Mouse (Mus musculus) layer of hippocampus, postnatal 25 days (tissue): Measurements from ENCODE around the gene 4930564D02Rik. TPM values are rescaled to one million over a fixed set of nuclear protein-coding genes. Genes with fewer than 3 reads are reported as not detected.

Experiments
- DNase-seq, 2 experiments: peaks; one replicate each; pipeline ENCODE4 v3.0.0; 2022; ENCODE audit warnings: mixed read lengths in 2 of 2, low spot score in 1 of 2; ENCODE audit errors: extremely low spot score in 1 of 2
- total RNA-seq, 2 experiments: library from RNA; stranded (reverse); gene quantifications; 2 replicates each; pipeline ENCODE4 v1.2.3; 2021

4930564D02Rik gene
- total RNA-seq, 2 experiments from 2014 or later = not detected

DNA sequence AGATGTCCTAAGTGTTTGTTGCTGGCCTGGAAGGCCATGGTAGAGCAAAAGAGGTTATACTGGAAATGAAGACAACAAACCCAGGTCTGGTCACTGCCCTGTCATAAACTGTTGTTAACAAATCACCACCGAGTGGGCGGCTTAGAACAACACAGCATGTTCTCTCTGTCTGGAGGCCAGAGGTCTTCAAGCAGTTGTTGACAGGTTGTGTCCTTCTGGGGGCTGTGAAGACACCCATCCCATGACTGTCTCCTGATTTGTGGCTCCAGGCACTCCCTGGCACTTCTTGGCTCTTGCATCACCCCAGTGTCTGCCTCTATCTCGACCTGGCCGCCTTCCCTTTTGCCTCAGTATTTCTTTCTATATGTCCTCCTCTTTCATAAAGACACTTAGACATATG, 11.0 kb upstream of the 4930564D02Rik start:
- no peak for DNase-seq

DNA sequence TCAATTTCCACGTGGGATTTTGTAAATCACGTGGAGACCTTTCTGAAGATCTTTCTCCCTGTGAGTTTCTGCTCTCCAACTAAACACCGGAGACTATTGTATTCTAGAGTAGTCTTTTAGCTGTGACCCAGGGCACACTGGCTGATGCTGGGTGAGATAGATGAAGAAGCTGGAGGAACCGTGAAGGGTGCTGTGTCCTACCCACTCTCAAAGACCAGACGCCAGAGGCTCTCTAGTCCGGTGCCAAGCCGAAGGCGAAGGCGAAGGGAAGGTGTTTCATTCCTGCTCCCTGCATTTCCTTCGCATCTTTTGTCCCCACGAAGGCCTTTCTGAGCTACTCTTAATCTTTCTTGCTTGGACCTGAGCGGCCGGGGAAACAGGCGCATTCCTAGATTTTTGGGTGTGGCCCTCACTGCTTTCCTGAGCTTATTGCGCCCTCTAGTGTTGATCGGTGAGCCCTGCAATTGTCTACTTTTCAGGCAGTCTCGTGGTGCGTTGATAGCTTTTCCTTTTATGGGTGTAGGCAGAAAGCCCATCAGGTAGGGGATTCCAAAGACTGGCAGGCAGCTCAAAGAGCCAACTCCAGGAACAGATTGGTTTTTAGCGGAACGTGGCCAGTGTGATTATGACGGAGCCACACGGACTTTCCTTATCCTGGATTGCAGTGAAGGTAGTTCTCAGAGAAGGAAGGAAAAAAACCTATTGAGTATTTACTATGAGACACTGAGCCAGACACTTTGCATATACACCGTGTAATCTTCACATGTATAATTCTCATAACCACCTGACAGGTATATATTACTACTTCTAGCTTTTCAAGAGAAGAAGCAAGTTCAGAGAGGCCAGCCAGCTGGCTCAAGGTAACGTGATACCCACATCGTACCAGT, 7.8 kb upstream of the 4930564D02Rik start:
- DNase-seq = peak; percentile 77 to 80

- DNase-seq = no peak
These were observed 6.7 kb upstream of the 4930564D02Rik start for GRCm38 (mm10) chr3:105059911-105060310.

DNA sequence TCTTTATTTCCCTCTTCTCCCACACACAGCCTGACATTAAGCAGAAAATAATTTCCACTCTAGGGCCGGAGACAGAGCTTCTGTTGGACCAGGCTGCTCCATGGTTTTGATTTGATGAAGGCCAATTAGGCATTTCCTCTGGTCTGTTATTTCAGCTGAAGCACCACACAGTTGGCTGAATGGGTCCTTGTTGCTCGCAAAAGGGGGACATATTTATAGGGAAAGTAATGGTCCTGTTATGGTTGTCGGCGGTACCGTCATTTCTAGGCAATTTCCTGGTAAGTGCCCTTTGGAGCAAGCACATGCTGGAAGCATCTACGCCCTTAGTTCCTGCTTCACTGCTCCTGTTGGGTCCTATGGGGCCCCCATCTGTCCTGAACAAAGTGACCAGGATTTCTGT, 5.7 kb upstream of the 4930564D02Rik start:
- no peak for DNase-seq

DNA sequence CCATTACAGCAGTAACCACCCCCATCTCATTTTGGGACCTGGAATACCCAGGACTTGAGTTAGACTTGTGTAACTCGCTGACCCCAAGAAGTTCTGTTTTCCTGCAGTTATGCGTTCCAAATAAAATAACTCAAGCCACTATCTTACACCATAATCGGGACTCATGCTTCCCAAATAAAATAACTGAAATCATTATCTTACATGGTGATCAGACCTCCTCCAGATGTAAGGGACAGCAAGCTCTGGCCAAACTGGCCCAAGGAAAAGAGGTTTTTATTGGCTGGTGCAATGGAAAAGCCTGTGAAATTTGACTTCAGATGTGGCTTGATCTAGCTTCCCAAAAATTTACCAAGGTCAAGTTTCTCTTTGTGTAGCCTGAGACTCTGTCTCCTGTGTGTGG, 5.1 kb upstream of the 4930564D02Rik start:
- no peak for DNase-seq

- no peak for DNase-seq
These were observed 4.7 kb upstream of the 4930564D02Rik start for GRCm38 (mm10) chr3:105061991-105062390.

DNA sequence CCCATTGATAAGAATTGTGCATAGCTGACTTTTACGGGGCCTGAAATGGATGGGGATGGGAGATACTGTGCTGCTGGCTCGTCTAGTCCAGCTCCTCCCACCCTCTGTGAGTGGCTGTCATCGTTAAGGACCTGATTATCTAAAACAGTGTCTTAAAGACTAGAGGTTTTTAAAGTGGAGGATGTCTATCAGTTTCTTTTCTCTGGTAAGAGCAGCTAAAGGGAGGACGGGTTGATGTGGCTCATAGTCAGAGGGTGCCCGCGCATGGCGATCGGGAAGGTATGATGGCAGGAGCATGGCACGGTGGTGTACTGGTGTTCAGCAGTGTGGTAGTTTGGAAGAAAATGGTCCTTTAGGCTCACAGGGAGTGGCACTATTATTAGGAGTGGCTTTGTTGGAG, 4.0 kb upstream of the 4930564D02Rik start:
- no peak for DNase-seq

- DNase-seq = no peak
These were observed 3.9 kb downstream of the 4930564D02Rik start for GRCm38 (mm10) chr3:105070553-105070952.

- no peak for DNase-seq
These were observed 4.6 kb downstream of the 4930564D02Rik start for GRCm38 (mm10) chr3:105071251-105071650.

DNA sequence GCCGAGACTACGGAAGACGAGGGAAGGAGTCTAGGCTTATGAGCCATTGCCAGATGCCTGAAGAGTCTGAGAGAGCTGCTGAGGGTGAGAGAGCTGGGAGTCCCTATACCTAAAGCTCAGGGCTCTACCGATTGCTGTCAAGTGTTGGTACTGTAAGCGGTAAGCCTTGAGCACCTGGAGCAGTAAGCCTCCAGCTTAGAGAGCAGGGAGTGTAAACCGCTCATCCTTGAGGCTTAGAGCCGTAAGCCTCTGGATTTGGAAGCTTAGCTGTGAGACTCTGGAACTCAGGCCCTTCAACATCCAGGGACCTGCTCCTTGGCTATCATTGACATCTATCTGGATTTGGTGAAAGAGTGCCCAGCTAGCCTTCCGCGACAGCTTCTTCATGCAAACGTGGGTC, 5.9 kb downstream of the 4930564D02Rik start:
- DNase-seq = no peak

DNA sequence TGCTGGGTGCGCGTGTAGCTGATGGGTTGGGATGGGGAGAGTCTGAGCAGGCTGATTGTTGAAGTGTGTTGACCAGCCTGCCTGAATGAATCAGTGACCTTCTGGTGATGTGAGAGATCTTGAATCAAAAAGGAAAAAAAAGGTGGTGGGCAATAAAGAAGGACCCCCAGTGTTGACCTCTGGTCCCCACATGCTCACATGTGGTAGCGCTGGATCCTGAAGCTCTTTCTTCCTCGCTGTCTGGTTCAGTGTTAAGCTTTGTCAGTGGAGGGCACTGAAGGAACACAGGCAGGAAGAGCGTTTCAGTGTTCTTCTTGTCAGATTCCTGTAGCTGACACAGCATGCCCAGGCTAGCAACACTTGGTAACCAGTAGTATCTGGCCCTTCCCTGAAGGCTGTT, 9.2 kb downstream of the 4930564D02Rik start:
- no peak for DNase-seq

DNA sequence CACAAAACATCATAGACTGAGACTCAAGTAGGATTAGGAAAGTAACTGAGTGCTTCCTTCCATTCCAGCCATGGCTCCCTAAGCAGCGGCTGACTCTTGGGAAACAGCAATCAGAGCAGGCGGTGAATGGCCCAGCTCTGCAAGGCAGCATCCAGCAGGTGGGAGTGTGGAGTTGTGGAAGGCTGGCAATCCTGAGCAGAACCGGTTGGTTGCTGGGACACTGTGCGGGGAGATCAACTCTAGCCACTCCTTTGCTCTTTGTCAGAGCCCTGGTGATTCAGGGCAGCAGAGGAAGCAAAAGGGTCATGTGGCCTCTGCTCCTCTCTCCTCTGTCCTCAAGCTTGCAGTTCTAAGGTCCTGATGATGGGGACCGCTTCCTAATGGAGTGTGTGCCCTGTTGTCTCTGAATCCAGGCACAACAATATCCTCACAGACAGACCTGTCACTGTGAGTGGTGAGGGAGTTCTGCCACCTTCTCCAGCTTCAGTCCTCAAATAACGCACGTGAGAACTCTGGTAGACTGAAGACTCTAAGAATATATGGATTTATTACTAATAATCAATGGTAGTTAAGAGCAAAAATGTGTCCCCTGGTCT, 11.7 kb downstream of the 4930564D02Rik start:
- DNase-seq = peak; percentile 72 to 85

- DNase-seq = no peak
These were observed 20.7 kb downstream of the 4930564D02Rik start for GRCm38 (mm10) chr3:105087344-105087743.

DNA sequence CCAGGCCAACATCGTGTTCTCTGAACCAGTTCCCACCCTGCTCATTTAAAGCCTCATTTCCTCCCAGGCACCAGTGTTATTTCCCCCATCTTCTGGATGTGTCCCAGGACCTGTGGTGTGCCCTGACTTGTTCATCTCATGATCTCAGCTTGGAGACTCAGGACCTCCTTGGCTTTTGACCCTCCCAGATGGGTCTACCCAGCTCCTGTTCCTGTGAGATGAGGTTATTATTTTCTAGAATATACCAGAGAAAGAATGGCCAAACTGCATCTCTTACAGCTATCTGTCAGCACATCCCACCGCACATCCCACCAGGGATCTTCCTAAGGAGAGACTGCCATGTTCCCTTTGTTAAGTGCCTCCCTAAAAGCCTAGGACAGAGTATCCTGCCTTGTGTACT, 22.0 kb downstream of the 4930564D02Rik start:
- DNase-seq = no peak

DNA sequence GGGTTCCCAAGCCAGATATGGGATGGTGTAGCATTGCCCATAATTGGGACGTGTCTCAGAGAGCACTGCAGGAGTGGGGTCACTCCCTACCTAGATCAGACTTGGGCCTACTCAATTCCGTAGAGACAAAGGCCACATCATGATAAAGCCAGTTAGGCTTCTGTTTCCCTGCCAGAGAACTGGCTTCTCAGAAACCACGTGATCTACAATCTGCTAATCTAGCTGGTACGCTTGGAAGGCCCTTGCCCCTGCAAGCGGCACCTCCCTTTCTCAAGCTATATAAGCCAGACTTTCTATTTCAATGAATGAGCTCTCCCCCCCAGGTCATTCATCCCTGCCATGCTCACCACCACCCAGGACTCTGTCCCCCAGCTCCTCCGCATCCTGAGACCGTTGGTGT, 23.5 kb downstream of the 4930564D02Rik start:
- DNase-seq = no peak

- peak in 1 of 2 experiments; percentile 53 for DNase-seq
These were observed 24.3 kb downstream of the 4930564D02Rik start for GRCm38 (mm10) chr3:105090981-105091380.

DNA sequence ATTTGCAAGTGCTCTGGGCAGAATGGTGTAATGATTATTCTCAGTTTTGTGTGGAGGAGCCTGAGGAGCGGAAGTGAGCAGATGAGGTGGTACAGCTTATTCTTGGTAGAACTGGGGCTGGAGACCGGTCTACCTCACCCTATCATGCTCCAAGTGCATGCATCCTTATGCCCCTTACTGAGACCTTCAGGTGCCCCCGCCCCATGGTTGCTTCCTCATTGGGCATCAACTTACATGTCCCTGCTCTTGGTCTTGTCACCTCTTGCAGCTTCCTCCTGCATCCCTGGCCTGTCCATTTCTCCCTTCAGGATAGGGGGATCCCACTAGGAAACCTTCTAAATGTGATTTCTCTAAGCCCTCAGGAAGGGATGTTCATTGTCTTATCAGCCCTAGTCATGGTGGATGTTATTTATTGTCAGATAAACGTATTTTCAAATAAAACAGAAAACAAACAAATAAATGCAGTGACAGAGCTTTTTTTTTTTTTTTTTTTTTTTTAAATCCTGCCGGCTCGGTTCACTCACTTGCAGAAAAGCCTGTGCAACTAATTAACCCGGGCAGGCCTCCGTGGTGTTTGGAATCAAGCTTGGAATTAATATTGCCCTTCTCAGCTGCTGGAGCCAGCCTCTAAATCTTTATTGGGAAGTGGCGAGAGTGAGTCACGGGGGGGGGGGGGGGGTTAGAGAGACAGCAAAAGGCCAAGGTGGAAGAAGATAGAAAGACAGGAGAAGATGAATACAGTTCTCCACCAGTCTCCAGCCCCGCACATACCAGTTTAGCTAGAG, 26.3 kb downstream of the 4930564D02Rik start:
- no peak for DNase-seq

- no peak for DNase-seq
These were observed 27.8 kb downstream of the 4930564D02Rik start for GRCm38 (mm10) chr3:105094448-105094847.

GRCm38 (mm10) chr3:105095026-105095425, 28.4 kb downstream of the 4930564D02Rik start:
- no peak for DNase-seq

DNA sequence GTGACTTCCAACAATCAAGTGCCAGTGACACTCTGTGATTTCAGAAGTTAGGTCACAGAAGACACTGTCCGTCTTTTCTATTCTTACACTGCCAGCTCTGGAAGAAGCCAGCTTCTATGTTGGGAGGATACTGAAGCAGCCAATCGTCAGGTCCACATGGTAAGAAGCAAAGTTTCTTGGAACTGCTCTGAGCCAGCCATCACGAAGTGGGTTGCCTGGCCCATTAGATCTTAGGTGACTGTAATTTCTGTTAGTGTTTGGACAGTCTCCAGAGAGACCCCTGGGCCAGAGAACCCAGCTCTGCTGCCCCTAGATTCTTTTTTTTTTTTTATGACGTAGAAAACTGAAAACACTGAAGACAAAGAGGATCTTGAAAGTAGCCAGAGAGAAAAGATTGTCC, 30.9 kb downstream of the 4930564D02Rik start:
- no peak for DNase-seq
